Mouse (Mus musculus) CD8-positive naive resting alpha-beta T cell, adult 2 months (primary cell): Measurements from ENCODE around the gene Cyp4a14.
"Not testable (repeated sequence)": the region's sequence is repeated elsewhere in the genome, so short reads cannot be mapped to it uniquely, and the experiment has no call there.

Source experiments
- DNase-seq, 2 experiments: peaks; one replicate each; pipeline ENCODE4 v3.0.0; 2022; ENCODE audit warnings: low read depth in 2 of 2, low spot score in 2 of 2

Gene Cyp4a14

DNA sequence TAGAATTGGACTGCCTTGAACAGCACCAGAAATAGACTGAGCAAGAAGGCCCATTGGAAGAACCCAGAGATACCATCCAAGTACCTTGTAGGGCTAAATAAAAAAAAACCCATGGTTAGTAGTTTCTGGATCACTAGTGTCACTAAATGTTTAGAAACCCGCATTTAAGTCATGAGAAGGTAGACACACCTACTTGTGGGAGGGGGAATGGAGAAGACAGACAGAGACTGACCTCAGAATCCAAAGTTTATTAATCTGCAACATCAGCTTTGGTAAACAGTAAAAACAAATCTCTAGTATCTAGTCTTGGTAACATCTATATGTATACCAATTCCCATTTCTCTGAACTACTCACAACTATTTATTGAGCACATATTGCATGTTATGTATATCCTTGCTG is at the start of gene Cyp4a14:
Cyp4a14 (minus strand) TSS at position 142 of the 400 bp plus-strand sequence.
- no peak for DNase-seq

DNA sequence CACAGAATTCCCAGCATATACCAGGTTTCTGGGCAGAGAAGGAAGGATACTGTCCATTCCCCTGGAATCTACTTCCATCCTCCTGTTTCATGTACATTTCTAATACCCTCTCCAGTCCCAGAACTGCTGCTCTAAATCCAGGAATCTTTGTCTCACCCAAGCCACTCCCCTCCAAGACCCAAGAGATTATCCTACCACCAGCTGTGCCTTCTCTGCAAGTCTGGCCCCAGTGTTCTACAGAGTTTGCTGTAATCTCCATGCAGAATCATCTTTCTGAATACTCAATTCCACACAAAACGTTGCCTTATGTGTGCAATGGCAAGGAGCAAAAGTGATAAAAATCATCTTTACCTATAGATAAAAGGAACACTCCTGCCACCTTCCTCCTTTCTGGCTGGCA is 49.2 kb upstream of the Cyp4a14 start:
- no peak for DNase-seq

DNA sequence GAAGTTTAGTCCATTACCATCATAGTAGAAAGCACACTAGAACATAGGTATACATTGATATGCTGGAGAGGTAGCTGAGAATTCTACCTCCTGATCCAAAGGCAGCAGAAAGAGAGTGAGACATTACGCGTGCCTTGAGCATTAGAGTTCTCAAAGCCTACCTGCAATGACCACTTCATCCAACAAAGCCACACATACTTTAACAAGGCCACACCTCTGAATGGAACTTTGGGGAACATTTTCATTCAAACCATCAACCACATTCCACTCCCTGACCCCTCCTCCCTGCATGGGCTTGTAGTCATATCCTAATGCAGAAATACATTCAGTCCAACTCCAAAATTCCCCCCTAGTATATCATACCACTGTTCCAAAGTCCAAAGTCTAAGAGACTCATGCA is 25.8 kb upstream of the Cyp4a14 start:
- DNase-seq: no peak

DNA sequence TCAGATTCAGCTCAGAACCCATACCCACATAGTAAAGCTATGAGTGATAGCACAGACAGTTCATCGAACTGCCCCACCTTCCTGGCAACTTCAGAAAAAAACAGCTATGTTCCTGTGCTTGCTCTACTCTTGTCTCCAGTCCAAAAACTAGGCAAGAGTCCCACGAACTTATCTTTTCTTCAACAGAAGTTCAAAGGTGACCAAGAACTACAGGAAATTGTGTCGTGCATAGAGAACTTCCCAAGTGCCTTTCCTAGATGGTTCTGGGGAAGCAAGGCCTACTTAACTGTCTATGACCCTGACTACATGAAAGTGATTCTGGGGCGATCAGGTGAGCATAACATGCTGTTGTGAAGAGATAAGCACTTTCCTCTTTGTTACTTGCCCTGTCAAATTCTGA is 23.5 kb upstream of the Cyp4a14 start:
- no peak for DNase-seq

DNA sequence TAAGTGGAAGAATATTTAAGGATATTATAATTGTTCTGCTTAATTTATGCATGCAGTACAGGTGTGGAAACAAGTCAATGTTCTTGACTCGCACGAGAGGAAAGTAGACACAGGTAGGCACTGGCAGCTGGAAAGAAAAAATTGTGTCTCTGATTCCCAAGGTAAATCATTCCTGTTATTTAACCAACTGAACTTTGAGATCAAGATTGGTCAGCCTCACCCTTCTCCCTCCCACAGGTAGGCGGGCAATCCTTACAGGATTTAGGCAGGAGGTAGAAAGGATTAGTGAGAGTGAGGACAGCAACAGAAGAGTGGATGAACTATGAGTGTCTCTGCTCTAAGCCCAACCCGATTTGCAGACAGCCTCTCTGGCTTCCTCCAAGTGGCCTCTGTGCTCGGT is 22.1 kb upstream of the Cyp4a14 start, which contains the start of gene Cyp4a10:
Cyp4a10 (plus strand) TSS at position 265 of the 400 bp plus-strand sequence.
- DNase-seq: not testable (repeated sequence)

DNA sequence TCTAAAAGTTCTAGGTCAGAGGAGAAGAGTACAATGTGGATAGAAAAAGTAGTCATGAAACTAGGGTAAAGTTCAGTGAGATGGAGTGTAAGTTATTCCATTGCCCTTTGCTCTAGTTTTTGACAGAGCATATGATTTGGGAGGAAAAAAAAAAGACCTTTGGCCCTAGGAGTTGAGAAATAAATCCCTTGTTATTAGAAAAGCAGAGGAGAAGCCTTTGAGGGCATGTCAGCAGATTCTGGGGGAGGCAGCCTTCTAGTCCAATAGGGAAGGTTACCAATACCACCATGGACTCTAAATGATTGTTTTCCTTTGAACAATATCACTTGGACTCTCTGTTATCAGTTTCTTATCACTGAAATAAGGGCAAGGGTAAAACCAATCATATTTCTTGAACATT is 18.0 kb upstream of the Cyp4a14 start:
- not testable (repeated sequence) for DNase-seq

DNA sequence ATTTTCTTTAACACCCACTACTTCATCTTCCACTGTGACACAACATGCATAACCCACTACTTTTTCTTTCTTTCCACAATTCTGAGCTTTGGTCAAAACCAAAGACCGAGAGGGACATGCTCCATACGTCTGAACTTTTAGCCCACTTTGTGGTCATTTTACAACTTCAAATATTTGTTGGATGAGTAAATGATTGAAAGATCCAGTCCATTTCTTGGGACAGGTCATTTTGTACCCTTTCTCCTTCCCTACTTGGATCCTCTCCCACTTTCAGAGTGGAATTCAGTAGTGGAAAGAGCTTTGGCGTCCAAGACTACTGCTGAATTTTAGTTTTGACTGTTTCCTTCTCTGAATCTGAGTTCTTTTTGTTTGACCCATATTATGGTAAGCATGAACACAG is 1.5 kb upstream of the Cyp4a14 start:
- DNase-seq: no peak

DNA sequence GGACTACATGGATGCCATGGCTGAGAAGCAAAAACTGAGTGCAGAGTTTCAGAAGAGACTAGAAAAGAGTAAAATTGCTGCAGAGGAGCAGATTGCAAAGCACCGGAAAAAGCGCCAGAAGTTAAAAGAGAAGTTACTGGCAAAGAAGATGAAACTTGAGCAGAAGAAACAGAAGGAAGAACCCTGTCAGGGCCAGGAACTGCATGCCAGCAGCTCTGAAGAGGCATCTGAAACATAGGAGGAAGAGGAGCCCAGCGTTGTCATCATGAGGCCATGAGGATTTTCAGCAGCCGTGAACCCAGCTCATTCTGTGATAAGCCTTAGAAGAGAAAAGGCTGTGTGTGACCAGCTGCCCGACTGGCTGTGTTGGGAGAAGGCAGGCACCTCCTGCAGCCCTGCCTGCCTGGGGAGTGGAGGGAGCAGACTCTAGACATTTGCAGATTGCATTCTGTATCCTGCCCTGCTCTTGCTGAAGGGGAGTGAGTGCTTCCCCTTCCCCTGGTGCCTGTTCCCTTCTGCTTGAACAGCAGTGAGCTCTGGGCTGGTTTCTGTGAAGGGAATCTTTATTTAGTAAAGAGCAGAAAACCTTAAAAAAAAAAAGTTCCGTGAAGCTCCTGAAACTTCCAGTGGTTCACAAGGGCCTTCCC is 14.8 kb downstream of the Cyp4a14 start:
- DNase-seq: no peak

DNA sequence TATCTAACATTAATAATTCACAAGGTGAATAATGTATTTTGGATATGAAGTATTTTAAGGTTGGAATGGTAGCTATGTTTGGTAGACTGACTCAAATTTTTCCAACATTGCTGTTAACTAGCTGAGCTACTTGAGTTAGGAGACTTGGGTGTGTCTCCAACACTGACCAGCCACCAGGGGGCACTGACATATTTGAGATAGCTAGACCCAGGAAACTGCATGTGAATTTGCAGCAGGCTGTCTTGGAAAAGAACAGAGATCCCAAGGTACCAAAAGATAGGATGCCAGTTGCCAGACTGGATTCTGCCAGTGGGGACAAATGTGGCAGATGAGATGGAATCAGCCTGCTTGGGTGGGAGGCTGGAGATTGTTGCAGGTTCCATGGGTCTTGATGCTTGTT is 19.9 kb downstream of the Cyp4a14 start:
- not testable (repeated sequence) for DNase-seq

DNA sequence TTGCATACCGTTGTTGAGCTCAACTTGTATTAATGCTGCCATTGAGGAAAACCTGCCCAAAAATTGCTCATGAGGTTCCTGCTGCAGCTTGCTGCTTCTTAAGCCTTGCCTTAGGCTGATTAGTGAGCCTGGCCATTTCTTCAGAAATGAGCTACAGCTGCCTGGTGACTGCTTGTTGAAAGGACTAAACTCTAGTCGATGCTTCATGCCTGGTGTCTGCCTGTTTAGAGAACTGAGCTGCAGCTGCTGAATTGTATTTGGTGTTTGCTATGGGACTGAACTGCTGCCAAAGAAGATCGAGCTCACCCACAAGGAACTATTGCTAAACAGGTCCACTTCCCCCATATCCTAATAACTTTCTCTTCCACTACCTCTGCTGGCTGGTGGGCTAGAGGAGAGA is 22.4 kb downstream of the Cyp4a14 start:
- not testable (repeated sequence) for DNase-seq

DNA sequence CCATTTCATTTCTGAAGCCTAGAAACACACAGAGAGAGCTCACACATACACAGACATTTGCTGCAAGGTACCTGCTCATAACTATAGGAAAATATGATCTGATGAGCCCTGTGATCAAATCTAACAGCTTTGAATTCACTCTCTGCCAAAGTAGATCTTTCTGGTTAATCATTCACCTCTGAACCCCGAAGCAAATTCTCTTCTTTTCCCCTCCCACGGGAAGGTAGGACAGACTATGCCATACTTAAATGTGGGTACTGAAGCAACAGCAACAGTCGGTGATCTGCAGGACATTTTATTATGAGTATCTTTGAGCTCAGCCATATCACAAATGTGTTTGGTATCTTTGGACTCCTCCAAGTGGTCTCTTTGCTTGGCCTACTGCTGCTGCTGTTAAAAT is 43.6 kb downstream of the Cyp4a14 start, which contains the start of gene Cyp4a30b:
Cyp4a30b (plus strand) TSS at position 301 of the 400 bp plus-strand sequence.
- no peak for DNase-seq

DNA sequence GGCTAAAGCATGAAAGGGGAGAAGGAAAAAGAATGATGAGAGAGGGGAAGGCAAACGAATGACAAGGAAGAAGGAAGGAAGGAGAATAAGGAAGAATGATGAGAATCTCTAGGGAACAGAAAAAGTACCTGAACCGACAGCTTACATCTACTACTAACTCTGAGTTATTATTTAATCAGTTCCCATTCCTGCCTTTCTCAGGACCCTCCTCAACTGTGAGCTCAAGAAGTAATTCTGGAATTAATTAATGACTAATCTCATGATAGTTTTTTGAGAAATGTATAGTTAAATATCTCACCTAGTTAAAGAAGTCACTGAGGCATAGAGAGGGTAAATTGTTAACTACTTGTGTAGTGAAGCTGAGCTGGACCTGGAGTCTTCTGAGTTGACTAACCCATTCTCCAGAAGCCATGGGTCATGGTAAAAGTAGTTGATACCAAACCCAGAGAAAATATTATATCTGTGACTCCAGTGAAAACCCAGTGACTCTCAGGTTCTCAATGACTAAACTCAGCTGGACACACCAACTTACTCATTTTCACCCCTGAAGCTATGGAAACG is 45.3 kb downstream of the Cyp4a14 start:
- DNase-seq: no peak
